Mouse (Mus musculus): ENCODE data around the gene Tmem117.

DNA sequence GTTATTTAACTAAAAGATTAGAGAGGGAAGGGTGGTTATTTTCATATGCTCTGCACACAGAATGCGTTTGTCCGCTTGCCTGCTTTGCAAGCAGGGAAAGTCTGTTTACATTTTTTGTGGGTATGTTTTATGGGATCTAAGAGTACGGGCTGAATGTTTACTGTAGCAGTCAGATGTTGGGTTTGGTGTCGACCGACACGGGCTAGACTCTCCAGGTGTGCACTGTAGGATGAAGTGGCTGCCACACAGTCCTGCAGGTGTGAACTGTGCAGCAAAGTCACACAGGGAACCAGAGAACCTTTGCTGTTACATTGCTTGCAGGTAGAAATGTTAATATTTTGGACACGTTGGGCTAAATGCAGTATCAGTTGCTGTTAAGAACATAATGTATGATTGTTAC, 31.9 kb downstream of the Tmem117 start:
- TF ChIP-seq CTCF (IDR thresholded peaks at IDR 0.05; ENCODE audit: borderline replicate concordance, control insufficient read depth, extremely low read depth, insufficient read depth, low read length, poor library complexity) (no peak), POLR2A (IDR thresholded peaks at IDR 0.05; ENCODE audit: control insufficient read depth, extremely low read depth, insufficient read depth, low read length, poor library complexity) (no peak)
